Mouse (Mus musculus): ENCODE measurements around the gene Mfap1b. TPM values are rescaled to one million over a fixed set of nuclear protein-coding genes. Genes with fewer than 3 reads are reported as not detected.
A peak's percentile ranks its signal among the peaks of the same experiment; 100 is the strongest.
"Not testable (repeated sequence)": the region's sequence is repeated elsewhere in the genome, so short reads cannot be mapped to it uniquely, and the experiment has no call there.

Gene Mfap1b
- polyA plus RNA-seq, 1 experiment = not detected

DNA sequence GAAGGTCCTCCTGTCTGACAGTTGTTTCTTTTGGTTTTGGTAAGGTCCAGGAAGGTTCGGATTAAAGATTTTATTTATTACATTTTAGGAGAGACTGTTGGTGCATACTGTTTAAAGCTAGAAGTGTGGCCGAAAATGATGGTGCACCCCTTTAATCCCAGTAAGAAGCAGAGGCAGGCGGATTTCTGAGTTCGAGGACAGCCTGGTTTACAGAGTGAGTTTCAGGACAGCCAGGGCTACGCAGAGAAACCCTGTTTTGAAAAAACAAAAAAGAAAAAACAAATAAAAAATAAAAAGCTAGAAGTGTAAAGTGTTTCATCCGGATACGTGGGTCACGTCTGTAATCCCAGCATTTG, 291 bp upstream of the Mfap1b start:
- H3K27ac ChIP-seq (ENCODE audit: insufficient read depth, low read depth, low read length) = peak overlapping the region; percentile 8; the same call in 1 of the 2 replicates

GRCm38 (mm10) chr2:121472783-121473182, 1.1 kb downstream of the Mfap1b start:
- not testable (repeated sequence) for H3K27ac ChIP-seq (ENCODE audit: insufficient read depth, low read depth, low read length); H3K4me1 ChIP-seq (ENCODE audit: control insufficient read depth, insufficient read depth, low read length); H3K4me3 ChIP-seq (ENCODE audit: insufficient read depth, low read depth, low read length)
- 91% methylated on average over 3 of the region's 3 CpGs for whole genome bisulfite sequencing

More for the DNA sequence above, 291 bp upstream of the Mfap1b start:
- H3K4me3 ChIP-seq (ENCODE audit: insufficient read depth, low read depth, low read length) = peak overlapping the region; percentile 70
- no peak for TF ChIP-seq CTCF (IDR thresholded peaks at IDR 0.05; ENCODE audit: insufficient read depth, low read depth, low read length)
- TF ChIP-seq POLR2A (IDR thresholded peaks at IDR 0.05; ENCODE audit: insufficient read depth, low read depth, low read length) = no peak
- H3K4me1 ChIP-seq (ENCODE audit: control insufficient read depth, insufficient read depth, low read length) = no peaks in the 10 kb centered on the region
- WGBS = 33% methylated on average over 8 of the region's 8 CpGs

DNA sequence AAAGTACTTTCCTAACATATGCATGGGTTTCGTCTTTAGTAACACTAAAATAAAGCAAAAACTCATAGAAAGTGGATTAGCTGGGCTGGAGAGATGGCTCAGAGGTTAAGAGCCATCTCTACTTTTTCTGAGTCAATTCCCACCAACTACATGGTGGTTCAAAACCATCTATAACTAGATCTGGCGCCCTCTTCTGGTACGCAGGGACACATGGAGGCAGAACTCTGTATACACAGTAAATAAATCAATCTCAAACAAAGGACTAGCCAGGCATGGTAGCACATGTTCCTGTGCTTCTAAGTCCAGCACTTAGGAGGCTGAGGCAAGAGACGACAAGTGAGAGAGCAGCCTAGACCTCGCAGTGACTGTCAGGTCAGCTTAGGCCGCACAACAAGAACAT, 4.9 kb downstream of the Mfap1b start:
- H3K27ac ChIP-seq (ENCODE audit: insufficient read depth, low read depth, low read length) = not testable (repeated sequence)
- WGBS = 88% methylated on average over 1 of the region's 6 CpGs

GRCm38 (mm10) chr2:121460071-121460470, 13.8 kb downstream of the Mfap1b start:
- TF ChIP-seq POLR2A (IDR thresholded peaks at IDR 0.05; ENCODE audit: insufficient read depth, low read depth, low read length) = no peak
- TF ChIP-seq CTCF (IDR thresholded peaks at IDR 0.05; ENCODE audit: insufficient read depth, low read depth, low read length) = no peak
- Histone ChIP-seq H3K27ac (ENCODE audit: insufficient read depth, low read depth, low read length) (no peak overlapping the region), H3K4me3 (ENCODE audit: insufficient read depth, low read depth, low read length) (no peak overlapping the region), H3K4me1 (ENCODE audit: control insufficient read depth, insufficient read depth, low read length) (no peaks in the 10 kb centered on the region; the same call in 1 of the 2 replicates)
- WGBS = 48% methylated on average over 2 of the region's 2 CpGs

More for the DNA sequence above, 4.9 kb downstream of the Mfap1b start:
- not testable (repeated sequence) for H3K4me3 ChIP-seq (ENCODE audit: insufficient read depth, low read depth, low read length); H3K4me1 ChIP-seq (ENCODE audit: control insufficient read depth, insufficient read depth, low read length)

GRCm38 (mm10) chr2:121456692-121457642, 16.9 kb downstream of the Mfap1b start, which contains the start of gene Serinc4:
TSS of gene Serinc4 (minus strand) at chr2:121456781.
- 3% methylated on average over 41 of the region's 41 CpGs for WGBS
- Histone ChIP-seq H3K27ac (ENCODE audit: insufficient read depth, low read depth, low read length) (no peak within 1 kb of the TSS), H3K4me1 (ENCODE audit: control insufficient read depth, insufficient read depth, low read length) (peaks cover 2% of the 10 kb centered on the region), H3K4me3 (ENCODE audit: insufficient read depth, low read depth, low read length) (peak within 1 kb of the TSS; percentile 75)
- peak; percentile 67 for TF ChIP-seq POLR2A (IDR thresholded peaks at IDR 0.05; ENCODE audit: insufficient read depth, low read depth, low read length)
- TF ChIP-seq CTCF (IDR thresholded peaks at IDR 0.05; ENCODE audit: insufficient read depth, low read depth, low read length) = no peak

DNA sequence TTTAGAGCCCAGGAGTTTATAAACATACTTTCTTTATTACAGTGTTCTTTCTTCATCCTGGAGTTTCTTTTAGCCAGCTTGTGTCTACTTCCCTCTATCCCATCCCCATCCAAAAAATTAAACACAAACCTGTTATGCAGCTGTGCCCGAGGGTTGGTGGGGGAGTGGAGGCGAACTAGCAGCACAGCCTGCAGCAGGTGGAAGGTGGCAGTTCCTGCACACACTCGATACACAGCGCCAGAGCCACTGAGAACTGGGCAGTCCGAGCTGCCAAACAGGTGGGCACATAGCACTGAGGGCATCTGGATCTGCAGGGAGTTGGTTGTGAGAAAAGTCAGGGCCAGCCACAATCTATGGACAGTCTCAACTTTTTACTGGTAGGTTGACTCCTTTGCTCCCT, 18.3 kb downstream of the Mfap1b start:
- TF ChIP-seq CTCF (IDR thresholded peaks at IDR 0.05; ENCODE audit: insufficient read depth, low read depth, low read length) = no peak
- no peak for TF ChIP-seq POLR2A (IDR thresholded peaks at IDR 0.05; ENCODE audit: insufficient read depth, low read depth, low read length)
- Histone ChIP-seq H3K4me3 (ENCODE audit: insufficient read depth, low read depth, low read length) (no peak overlapping the region), H3K4me1 (ENCODE audit: control insufficient read depth, insufficient read depth, low read length) (peaks cover 3% of the 10 kb centered on the region), H3K27ac (ENCODE audit: insufficient read depth, low read depth, low read length) (no peak overlapping the region)
- 79% methylated on average over 5 of the region's 5 CpGs for WGBS

- H3K27ac ChIP-seq (ENCODE audit: insufficient read depth, low read depth, low read length) = no peak overlapping the region
- no peak for TF ChIP-seq POLR2A (IDR thresholded peaks at IDR 0.05; ENCODE audit: insufficient read depth, low read depth, low read length)
- no peak for TF ChIP-seq CTCF (IDR thresholded peaks at IDR 0.05; ENCODE audit: insufficient read depth, low read depth, low read length)
- no peak overlapping the region for H3K4me3 ChIP-seq (ENCODE audit: insufficient read depth, low read depth, low read length)
- peaks cover 10% of the 10 kb centered on the region for H3K4me1 ChIP-seq (ENCODE audit: control insufficient read depth, insufficient read depth, low read length)
- WGBS = 87% methylated on average over 6 of the region's 6 CpGs
Measured at GRCm38 (mm10) chr2:121453917-121454316, 19.9 kb downstream of the Mfap1b start.

DNA sequence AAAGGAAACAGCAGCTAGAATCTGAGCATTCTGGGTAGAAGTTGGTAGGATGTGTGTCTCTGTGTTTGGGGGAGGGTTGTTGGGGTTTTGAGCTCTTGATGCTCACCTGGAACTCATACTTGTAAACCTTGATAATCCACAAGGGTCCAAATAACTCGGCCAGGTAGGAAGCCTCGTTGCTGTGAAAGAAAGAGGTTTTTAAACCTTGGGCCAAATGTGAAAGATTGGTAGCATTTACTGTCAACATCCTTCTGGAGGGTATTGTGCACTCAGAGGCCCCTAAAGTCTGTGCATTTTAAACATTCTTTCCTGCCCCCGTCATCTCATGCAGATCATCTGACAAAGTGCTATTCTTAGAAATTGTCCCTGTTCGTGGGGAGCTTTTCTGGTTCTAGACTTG, 20.9 kb downstream of the Mfap1b start, which contains the start of gene Hypk:
Hypk (plus strand) TSS at position 301 of the 400 bp plus-strand sequence.
- 64% methylated on average over 4 of the region's 4 CpGs for WGBS
- Histone ChIP-seq H3K4me1 (ENCODE audit: control insufficient read depth, insufficient read depth, low read length) (peaks cover 10% of the 10 kb centered on the region), H3K27ac (ENCODE audit: insufficient read depth, low read depth, low read length) (no peak within 1 kb of the TSS), H3K4me3 (ENCODE audit: insufficient read depth, low read depth, low read length) (no peak within 1 kb of the TSS)
- TF ChIP-seq CTCF (IDR thresholded peaks at IDR 0.05; ENCODE audit: insufficient read depth, low read depth, low read length) = no peak
- no peak for TF ChIP-seq POLR2A (IDR thresholded peaks at IDR 0.05; ENCODE audit: insufficient read depth, low read depth, low read length)

- TF ChIP-seq POLR2A (IDR thresholded peaks at IDR 0.05; ENCODE audit: insufficient read depth, low read depth, low read length) = no peak
- no peak for TF ChIP-seq CTCF (IDR thresholded peaks at IDR 0.05; ENCODE audit: insufficient read depth, low read depth, low read length)
- Histone ChIP-seq H3K4me3 (ENCODE audit: insufficient read depth, low read depth, low read length) (no peak overlapping the region), H3K27ac (ENCODE audit: insufficient read depth, low read depth, low read length) (no peak overlapping the region), H3K4me1 (ENCODE audit: control insufficient read depth, insufficient read depth, low read length) (peaks cover 10% of the 10 kb centered on the region)
- 67% methylated on average over 4 of the region's 4 CpGs for WGBS
Measured at GRCm38 (mm10) chr2:121452361-121452760, 21.5 kb downstream of the Mfap1b start.

Data from olfactory bulb, adult 2 months (tissue).